8 mouse cellular contexts compared by ENCODE assay signal in genomic region chr13:55714501-55715166, GRCm38 (mm10). TPM values are rescaled to one million over a fixed set of nuclear protein-coding genes. Genes with fewer than 3 reads are reported as not detected.
DNase-seq lines count a peak whose midpoint lies in the region; ATAC-seq and TF ChIP-seq lines count a peak whose summit lies in the region.

Gene Txndc15, plus strand, starts transcription at chr13:55714650.

- H3K9me3 ChIP-seq in G1E (replicated peaks): no peaks in the 10 kb centered on the region
- H3K9me3 ChIP-seq in forebrain, postnatal 0 days (ENCODE audit: low read length): no peaks in the 10 kb centered on the region
- H3K9me3 ChIP-seq in neural tube, embryonic 14.5 days (ENCODE audit: control insufficient read depth, low read length): no peaks in the 10 kb centered on the region

- H3K27ac ChIP-seq in cerebellum, adult 2 months (ENCODE audit: insufficient read depth, low read length): peak within 1 kb of the TSS; percentile 85
- H3K27ac ChIP-seq in forebrain, postnatal 0 days (ENCODE audit: low read depth, low read length): peak within 1 kb of the TSS; percentile 98
- peak within 1 kb of the TSS; percentile 98 for H3K27ac ChIP-seq in neural tube, embryonic 14.5 days (ENCODE audit: low read depth, low read length)

- peaks cover 31% of the 10 kb centered on the region for H3K36me3 ChIP-seq in G1E (replicated peaks)
- H3K36me3 ChIP-seq in forebrain, postnatal 0 days (ENCODE audit: insufficient read depth): 0 out of 2 replicates have a peak, but pooled peaks cover 14% of the 10 kb centered on the region
- 0 out of 2 replicates have a peak, but pooled peaks cover 6% of the 10 kb centered on the region for H3K36me3 ChIP-seq in neural tube, embryonic 14.5 days (ENCODE audit: control insufficient read depth, insufficient read depth, low read length)

- DNase-seq in G1E (ENCODE audit: low spot score): peak; percentile 96
- DNase-seq in cerebellum, adult 2 months: peak; percentile 89 to 94
- peak; percentile 94 for DNase-seq in forebrain, postnatal 0 days
- peak; percentile 95 for DNase-seq in heart, postnatal 36 days
- DNase-seq in layer of hippocampus, adult 18-20 months (ENCODE audit: low spot score in 2 of 2): peak; percentile 81 to 90
- DNase-seq in lung, adult 18-20 months: peak; percentile 87
- DNase-seq in testis, postnatal 10 days (ENCODE audit: low spot score): peak; percentile 93

- peak within 1 kb of the TSS; percentile 97 for H3K4me3 ChIP-seq in G1E (ENCODE audit: low read depth, low read length)
- peak within 1 kb of the TSS; percentile 78 for H3K4me3 ChIP-seq in cerebellum, adult 2 months (replicated peaks; ENCODE audit: insufficient read depth, low read depth, low read length)
- peak within 1 kb of the TSS; percentile 78 for H3K4me3 ChIP-seq in forebrain, postnatal 0 days (ENCODE audit: low read depth, low read length)
- H3K4me3 ChIP-seq in neural tube, embryonic 14.5 days (ENCODE audit: low read depth, low read length): peak within 1 kb of the TSS; percentile 92

- H3K9ac ChIP-seq in forebrain, postnatal 0 days: peak within 1 kb of the TSS; percentile 94
- H3K9ac ChIP-seq in neural tube, embryonic 14.5 days (replicated peaks; ENCODE audit: low read depth, low read length): peak within 1 kb of the TSS; percentile 89

- under 1% methylated on average over 63 of the region's 63 CpGs for WGBS in cerebellum, adult 2 months
- WGBS in forebrain, postnatal 0 days: under 1% methylated on average over 63 of the region's 63 CpGs
- under 1% methylated on average over 62 of the region's 63 CpGs for WGBS in neural tube, embryonic 14.5 days

- peak within 1 kb of the TSS; percentile 56 for H3K4me2 ChIP-seq in forebrain, postnatal 0 days (ENCODE audit: low read depth)
- peak within 1 kb of the TSS; percentile 68 for H3K4me2 ChIP-seq in neural tube, embryonic 14.5 days (ENCODE audit: low read depth, low read length)

- TF ChIP-seq POLR2A in cerebellum, adult 2 months (IDR thresholded peaks at IDR 0.05; ENCODE audit: borderline replicate concordance, insufficient read depth, low read length): peak; percentile 54; the same call in 1 of the 2 replicates

- H3K4me1 ChIP-seq in G1E (ENCODE audit: insufficient read depth, low read depth, low read length): peaks cover 24% of the 10 kb centered on the region
- peaks cover 2% of the 10 kb centered on the region for H3K4me1 ChIP-seq in cerebellum, adult 2 months (ENCODE audit: control insufficient read depth, insufficient read depth, low read length)
- peaks cover 6% of the 10 kb centered on the region for H3K4me1 ChIP-seq in forebrain, postnatal 0 days (ENCODE audit: insufficient read depth)
- H3K4me1 ChIP-seq in neural tube, embryonic 14.5 days (ENCODE audit: control insufficient read depth, insufficient read depth, low read length): 0 out of 2 replicates have a peak, but pooled peaks cover 11% of the 10 kb centered on the region

- peak; percentile 62 for ATAC-seq in G1E (ENCODE audit: extremely low read depth, insufficient number of reproducible peaks, low FRiP score, poor library complexity, severe bottlenecking)
- ATAC-seq in forebrain, postnatal 0 days: peak; percentile 96
- peak; percentile 93 for ATAC-seq in neural tube, embryonic 14.5 days (ENCODE audit: low read depth)

- H3K27me3 ChIP-seq in G1E (ENCODE audit: insufficient read depth, low read length): no peaks in the 10 kb centered on the region
- no peaks in the 10 kb centered on the region for H3K27me3 ChIP-seq in cerebellum, adult 2 months (ENCODE audit: control insufficient read depth, insufficient read depth, low read length)
- no peaks in the 10 kb centered on the region for H3K27me3 ChIP-seq in forebrain, postnatal 0 days (ENCODE audit: insufficient read depth, low read length)
- no peaks in the 10 kb centered on the region for H3K27me3 ChIP-seq in neural tube, embryonic 14.5 days (ENCODE audit: control insufficient read depth, insufficient read depth, low read length)

- TF ChIP-seq CTCF in G1E (IDR thresholded peaks at IDR 0.05; ENCODE audit: low read depth, low read length): no peak
- no peak for TF ChIP-seq CTCF in cerebellum, adult 2 months (IDR thresholded peaks at IDR 0.05; ENCODE audit: borderline replicate concordance, insufficient read depth, low read depth, low read length)
- 0 out of 2 replicates have a peak, but pooled peaks have one; percentile 20 for TF ChIP-seq CTCF in forebrain, postnatal 0 days (IDR thresholded peaks at IDR 0.05; ENCODE audit: low read depth)

- intact Hi-C loops in heart, postnatal 36 days (cut with DNase I): loop anchor here (1.0 kb wide), 2 partner anchors 13 to 21 kb away; partner anchors contain the start of genes B230219D22Rik and Pcbd2

RNA-seq across cellular contexts. Expression of gene Txndc15, which starts in this region (rescaled TPM):
- total RNA-seq in G1E (2014; fragmentation: Nextera tagmentation) (14.0 and 15.0 TPM in 2 replicates), G1E (2017) (36.8 and 43.6 TPM in 2 replicates)
- 11.6 and 14.0 TPM in 2 replicates for polyA plus RNA-seq in G1E (2012)
- 74.3 and 74.9 TPM in 2 replicates for polyA plus RNA-seq in cerebellum, adult 2 months (2012; rRNA removed)
- total RNA-seq in forebrain, postnatal 0 days (2014; rRNA removed): 116 and 121 TPM in 2 replicates
- polyA plus RNA-seq in forebrain, postnatal 0 days (2015; fragmentation: Nextera tagmentation; extraction: Ambion mirVana): 134 and 135 TPM in 2 replicates
- 10 to 100 TPM; 42.6 to 45.8 TPM for total RNA-seq in heart, postnatal 36 days (2021)
- 10 to 100 TPM; 76.1 to 76.9 TPM for total RNA-seq in layer of hippocampus, adult 18-20 months (2021)
- polyA plus RNA-seq in neural tube, embryonic 14.5 days (2014; fragmentation: Nextera tagmentation; extraction: Ambion mirVana): 150 and 156 TPM in 2 replicates

Comparison
In these comparisons a context has a peak if more than half of its experiments do, and no peak if none do; other contexts are left out.
1. Peak in every context shown above with its lines: DNase-seq, ATAC-seq, H3K4me3 ChIP-seq and H3K27ac ChIP-seq.